Mouse (Mus musculus) effector memory CD4-positive, alpha-beta T cell, adult 5 months (primary cell): Measurements from ENCODE around the gene Neurog3. TPM values are rescaled to one million over a fixed set of nuclear protein-coding genes. Genes with fewer than 3 reads are reported as not detected.

Experiments
- polyA plus RNA-seq: library from polyadenylated mRNA; unstranded; fragments of 100-300 nt; shearing (Covaris generic); gene quantifications from one replicate; pipeline ENCODE4 v1.2.1, GENCODE M21; 2017

Neurog3 gene
- polyA plus RNA-seq = not detected

GRCm38 (mm10) chr10:62132691-62133281, at the start of gene Neurog3:
Gene Neurog3 (plus strand): TSS chr10:62133090.

GRCm38 (mm10) chr10:62143820-62144219, 10.9 kb downstream of the Neurog3 start, which contains the start of gene Fam241b:
Gene Fam241b (minus strand): TSS chr10:62143920.

Other genes with a start within 250 kb of the Neurog3 start
- not detected for gene Col13a1, start 154.0 kb upstream of the Neurog3 start, polyA plus RNA-seq
- 4.9 TPM for gene Fam241b, start 10.8 kb downstream of the Neurog3 start, polyA plus RNA-seq
- gene Tspan15, start 98.2 kb downstream of the Neurog3 start, polyA plus RNA-seq = 0.10 TPM
- not detected for gene Tacr2, start 119.3 kb downstream of the Neurog3 start, polyA plus RNA-seq
- gene Hk1, start 246.8 kb downstream of the Neurog3 start, polyA plus RNA-seq = 81.8 TPM